ENCODE assay signal across 9 mouse cellular contexts in genomic region chr17:36989437-36989836, GRCm38 (mm10). TPM values are rescaled to one million over a fixed set of nuclear protein-coding genes. Genes with fewer than 3 reads are reported as not detected.
DNase-seq lines count a peak whose midpoint lies in the region; ATAC-seq lines count a peak whose summit lies in the region.
"Had no signal": no experiment of that assay in that cellular context is flagged by ENCODE, and none has a peak within 500 bp of the region (broad histone marks: within the 10 kb centered on the region; RNA-seq: fewer than 3 reads in every experiment).

TSS of gene H2-M5 (minus strand) at chr17:36989537.

- no peaks in the 10 kb centered on the region for H3K9me3 ChIP-seq in heart, embryonic 11.5 days (replicated peaks; ENCODE audit: control insufficient read depth, low read length)
- H3K9me3 ChIP-seq in lung, embryonic 16.5 days (ENCODE audit: control insufficient read depth, low read length), result no peaks in the 10 kb centered on the region
- H3K9me3 ChIP-seq in limb, embryonic 10.5 days (replicated peaks), result no peaks in the 10 kb centered on the region
- H3K9me3 ChIP-seq in stomach, embryonic 14.5 days (ENCODE audit: control insufficient read depth, low read depth, low read length), result no peaks in the 10 kb centered on the region

- H3K4me2 ChIP-seq in heart, embryonic 11.5 days, result peak within 1 kb of the TSS; percentile 60
- peak within 1 kb of the TSS; percentile 44 for H3K4me2 ChIP-seq in lung, embryonic 16.5 days (ENCODE audit: low read depth, low read length)
- peak within 1 kb of the TSS; percentile 30; the same call in 1 of the 2 replicates for H3K4me2 ChIP-seq in stomach, embryonic 14.5 days (replicated peaks; ENCODE audit: low read depth, low read length)

- H3K36me3 ChIP-seq in heart, embryonic 11.5 days (ENCODE audit: control insufficient read depth, insufficient read depth, low read length), result no peaks in the 10 kb centered on the region
- H3K36me3 ChIP-seq in lung, embryonic 16.5 days (ENCODE audit: control insufficient read depth, insufficient read depth, low read length), result no peaks in the 10 kb centered on the region
- H3K36me3 ChIP-seq in limb, embryonic 10.5 days, result no peaks in the 10 kb centered on the region
- no peaks in the 10 kb centered on the region for H3K36me3 ChIP-seq in stomach, embryonic 14.5 days (ENCODE audit: control insufficient read depth, insufficient read depth, low read length)

- WGBS in heart, embryonic 11.5 days (ENCODE audit: insufficient replicate concordance), result 19% methylated on average over 5 of the region's 5 CpGs
- WGBS in lung, embryonic 16.5 days, result 26% methylated on average over 5 of the region's 5 CpGs
- 27% methylated on average over 5 of the region's 5 CpGs for WGBS in limb, embryonic 10.5 days
- WGBS in stomach, embryonic 14.5 days, result 28% methylated on average over 5 of the region's 5 CpGs

- H3K4me3 ChIP-seq in heart, embryonic 11.5 days (ENCODE audit: low read depth, low read length), result peak within 1 kb of the TSS; percentile 34
- H3K4me3 ChIP-seq in lung, embryonic 16.5 days (ENCODE audit: low read length), result peak within 1 kb of the TSS; percentile 25
- H3K4me3 ChIP-seq in limb, embryonic 10.5 days, result peak within 1 kb of the TSS; percentile 20
- no peak within 1 kb of the TSS for H3K4me3 ChIP-seq in stomach, embryonic 14.5 days (ENCODE audit: low read depth, low read length)

- peaks cover 26% of the 10 kb centered on the region for H3K27me3 ChIP-seq in heart, embryonic 11.5 days (ENCODE audit: control insufficient read depth, insufficient read depth, low read length)
- peaks cover 22% of the 10 kb centered on the region for H3K27me3 ChIP-seq in lung, embryonic 16.5 days (ENCODE audit: control insufficient read depth, insufficient read depth, low read depth, low read length)
- peaks cover 39% of the 10 kb centered on the region for H3K27me3 ChIP-seq in limb, embryonic 10.5 days (ENCODE audit: low read depth, poor library complexity, severe bottlenecking)
- peaks cover 16% of the 10 kb centered on the region; the same call in 1 of the 2 replicates for H3K27me3 ChIP-seq in stomach, embryonic 14.5 days (ENCODE audit: control insufficient read depth, insufficient read depth, low read length)

- DNase-seq in heart, postnatal 4 days, result no peak
- no peak for DNase-seq in lung, postnatal 14 days
- DNase-seq in limb, embryonic 10.5 days (ENCODE audit: low spot score), result no peak
- DNase-seq in right cerebral cortex, postnatal 25 days, result no peak
- no peak for DNase-seq in lung, postnatal 10 days
- DNase-seq: lung, postnatal 36 days had no signal

- peak within 1 kb of the TSS; percentile 22; the same call in 1 of the 2 replicates for H3K9ac ChIP-seq in heart, embryonic 11.5 days (ENCODE audit: low read depth, low read length)
- H3K9ac ChIP-seq in lung, embryonic 16.5 days (ENCODE audit: low read length), result no peak within 1 kb of the TSS
- H3K9ac ChIP-seq in stomach, embryonic 14.5 days (replicated peaks; ENCODE audit: low read depth, low read length), result no peak within 1 kb of the TSS

- no peak for ATAC-seq in heart, embryonic 11.5 days (replicated peaks; ENCODE audit: insufficient number of reproducible peaks, low FRiP score, low TSS enrichment)
- no peak for ATAC-seq in lung, embryonic 16.5 days (ENCODE audit: low read depth)
- no peak for ATAC-seq in stomach, embryonic 14.5 days (ENCODE audit: insufficient number of reproducible peaks, insufficient read depth, low FRiP score, low read depth)

- no peak within 1 kb of the TSS for H3K27ac ChIP-seq in heart, embryonic 11.5 days (ENCODE audit: low read depth, low read length)
- no peak within 1 kb of the TSS for H3K27ac ChIP-seq in lung, embryonic 16.5 days (ENCODE audit: low read length)
- H3K27ac ChIP-seq in limb, embryonic 10.5 days, result no peak within 1 kb of the TSS
- H3K27ac ChIP-seq in stomach, embryonic 14.5 days (ENCODE audit: low read length), result no peak within 1 kb of the TSS

- no peaks in the 10 kb centered on the region; the same call in 1 of the 2 replicates for H3K4me1 ChIP-seq in heart, embryonic 11.5 days (ENCODE audit: control insufficient read depth, insufficient read depth, low read length)
- H3K4me1 ChIP-seq in lung, embryonic 16.5 days (replicated peaks; ENCODE audit: control insufficient read depth, insufficient read depth, low read length), result no peaks in the 10 kb centered on the region
- H3K4me1 ChIP-seq in limb, embryonic 10.5 days, result peaks cover 4% of the 10 kb centered on the region; the same call in 1 of the 2 replicates
- H3K4me1 ChIP-seq in stomach, embryonic 14.5 days (ENCODE audit: control insufficient read depth, insufficient read depth, low read length), result no peaks in the 10 kb centered on the region

RNA-seq across cellular contexts. Expression of gene H2-M5, which starts in this region (rescaled TPM):
- polyA plus RNA-seq in heart, embryonic 11.5 days (2014; fragmentation: Nextera tagmentation; extraction: Ambion mirVana), result 0.24 and 0.49 TPM in 2 replicates
- under 1 TPM; 0.29 to 0.43 TPM for total RNA-seq in heart, postnatal 4 days (2021)
- polyA plus RNA-seq in lung, embryonic 16.5 days (2015; fragmentation: Nextera tagmentation; extraction: Ambion mirVana), result 0.33 and 0.38 TPM in 2 replicates
- polyA plus RNA-seq in limb, embryonic 10.5 days (2016; fragmentation: Nextera tagmentation; extraction: Ambion mirVana), result 0.55 and 1.2 TPM in 2 replicates
- polyA plus RNA-seq in stomach, embryonic 14.5 days (2014; fragmentation: Nextera tagmentation; extraction: Ambion mirVana), result 0.49 and 0.74 TPM in 2 replicates
